Mouse (Mus musculus): ENCODE measurements around the gene Wdr46. TPM values are rescaled to one million over a fixed set of nuclear protein-coding genes. Genes with fewer than 3 reads are reported as not detected.

Wdr46 gene
- polyA plus RNA-seq, 1 experiment, result 10.2 TPM

DNA sequence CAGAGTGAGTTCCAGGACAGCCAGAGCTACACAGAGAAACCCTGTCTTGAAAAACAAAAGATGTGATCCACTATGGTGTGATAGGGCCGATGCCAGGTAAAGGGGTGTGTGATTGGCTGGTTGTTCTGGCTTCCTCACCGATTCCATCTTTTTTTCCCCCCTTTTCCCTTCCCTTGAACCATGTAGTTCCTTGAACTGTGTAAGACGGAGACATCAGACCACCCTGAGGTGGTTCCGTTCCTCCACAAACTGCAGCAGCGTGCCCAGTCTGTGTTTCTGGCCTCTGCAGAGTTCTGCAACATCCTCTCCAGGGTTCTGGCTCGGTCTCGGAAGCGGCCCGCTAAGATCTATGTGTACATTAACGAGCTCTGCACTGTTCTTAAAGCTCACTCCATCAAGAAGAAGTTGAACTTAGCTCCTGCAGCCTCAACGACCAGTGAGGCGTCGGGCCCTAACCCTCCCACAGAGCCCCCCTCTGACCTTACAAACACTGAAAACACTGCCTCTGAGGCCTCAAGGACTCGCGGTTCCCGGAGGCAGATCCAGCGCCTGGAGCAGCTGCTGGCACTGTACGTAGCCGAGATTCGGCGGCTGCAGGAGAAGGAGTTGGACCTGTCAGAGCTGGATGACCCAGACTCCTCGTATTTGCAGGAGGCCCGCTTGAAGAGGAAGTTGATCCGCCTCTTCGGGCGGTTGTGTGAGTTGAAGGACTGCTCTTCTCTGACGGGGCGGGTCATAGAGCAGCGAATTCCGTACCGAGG is 29.2 kb upstream of the Wdr46 start:
- Histone ChIP-seq H3K4me1 (ENCODE audit: control insufficient read depth, insufficient read depth, low read length) (peaks cover 8% of the 10 kb centered on the region), H3K4me3 (ENCODE audit: insufficient read depth, low read length) (no peak overlapping the region), H3K27ac (ENCODE audit: insufficient read depth, low read depth, low read length) (no peak overlapping the region)
- TF ChIP-seq POLR2A (IDR thresholded peaks at IDR 0.05; ENCODE audit: borderline replicate concordance, low read depth, low read length) (no peak), CTCF (IDR thresholded peaks at IDR 0.05; ENCODE audit: low read depth, low read length) (no peak)

DNA sequence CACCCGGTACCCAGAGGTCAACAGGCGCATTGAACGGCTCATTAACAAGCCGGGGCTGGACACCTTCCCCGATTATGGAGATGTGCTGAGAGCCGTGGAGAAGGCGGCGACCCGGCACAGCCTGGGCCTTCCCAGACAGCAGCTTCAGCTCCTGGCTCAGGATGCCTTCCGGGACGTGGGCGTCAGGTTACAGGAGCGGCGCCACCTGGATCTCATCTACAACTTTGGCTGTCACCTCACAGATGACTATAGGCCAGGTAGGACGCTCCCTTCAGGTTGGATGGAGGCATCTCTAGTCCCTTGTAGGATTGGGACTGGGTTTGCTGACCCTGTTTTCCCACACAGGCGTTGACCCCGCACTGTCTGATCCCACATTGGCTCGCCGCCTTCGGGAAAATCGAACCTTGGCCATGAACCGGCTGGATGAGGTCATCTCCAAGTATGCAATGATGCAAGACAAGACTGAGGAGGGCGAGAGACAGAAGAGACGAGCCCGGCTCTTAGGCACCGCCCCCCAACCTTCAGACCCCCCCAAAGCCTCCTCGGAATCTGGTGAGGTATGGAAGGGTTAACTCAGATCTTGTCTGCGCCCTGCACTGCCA is 28.5 kb upstream of the Wdr46 start:
- no peak overlapping the region for H3K27ac ChIP-seq (ENCODE audit: insufficient read depth, low read depth, low read length)
- H3K4me1 ChIP-seq (ENCODE audit: control insufficient read depth, insufficient read depth, low read length), result peaks cover 8% of the 10 kb centered on the region
- TF ChIP-seq CTCF (IDR thresholded peaks at IDR 0.05; ENCODE audit: low read depth, low read length), result no peak
- TF ChIP-seq POLR2A (IDR thresholded peaks at IDR 0.05; ENCODE audit: borderline replicate concordance, low read depth, low read length), result no peak
- no peak overlapping the region for H3K4me3 ChIP-seq (ENCODE audit: insufficient read depth, low read length)

DNA sequence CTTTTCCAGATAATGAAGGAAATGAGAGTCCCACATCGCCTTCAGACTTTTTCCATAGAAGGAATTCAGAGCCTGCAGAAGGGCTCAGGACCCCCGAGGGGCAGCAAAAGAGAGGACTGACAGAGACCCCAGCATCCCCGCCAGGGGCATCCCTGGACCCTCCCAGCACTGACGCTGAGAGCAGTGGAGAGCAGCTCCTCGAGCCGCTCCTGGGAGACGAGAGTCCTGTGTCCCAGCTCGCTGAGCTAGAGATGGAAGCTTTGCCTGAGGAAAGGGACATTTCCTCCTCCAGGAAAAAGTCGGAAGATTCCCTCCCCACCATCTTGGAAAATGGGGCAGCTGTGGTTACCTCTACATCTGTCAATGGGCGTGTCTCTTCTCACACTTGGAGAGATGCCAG is 27.2 kb upstream of the Wdr46 start:
- H3K4me1 ChIP-seq (ENCODE audit: control insufficient read depth, insufficient read depth, low read length), result peaks cover 6% of the 10 kb centered on the region
- no peak overlapping the region for H3K27ac ChIP-seq (ENCODE audit: insufficient read depth, low read depth, low read length)
- H3K4me3 ChIP-seq (ENCODE audit: insufficient read depth, low read length), result no peak overlapping the region
- TF ChIP-seq POLR2A (IDR thresholded peaks at IDR 0.05; ENCODE audit: borderline replicate concordance, low read depth, low read length) (no peak), CTCF (IDR thresholded peaks at IDR 0.05; ENCODE audit: low read depth, low read length) (no peak)

DNA sequence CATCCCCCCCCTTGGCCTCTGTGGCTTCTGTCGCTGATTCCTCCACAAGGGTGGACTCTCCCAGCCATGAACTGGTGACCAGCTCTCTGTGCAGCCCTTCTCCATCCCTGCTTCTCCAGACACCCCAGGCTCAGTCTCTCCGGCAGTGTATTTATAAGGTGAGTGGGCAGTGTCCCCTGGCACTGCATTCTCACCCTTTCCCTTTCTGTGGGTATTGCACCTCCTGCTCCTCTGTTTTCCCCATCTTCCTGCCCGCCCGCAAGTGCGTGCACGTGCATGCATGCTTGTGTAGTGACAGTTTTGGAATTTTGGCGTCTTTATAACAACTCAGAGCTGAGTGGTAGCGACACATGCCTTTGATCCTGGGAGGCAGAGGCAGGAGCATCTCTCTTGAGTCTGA is 26.6 kb upstream of the Wdr46 start:
- H3K4me1 ChIP-seq (ENCODE audit: control insufficient read depth, insufficient read depth, low read length), result peaks cover 9% of the 10 kb centered on the region
- TF ChIP-seq CTCF (IDR thresholded peaks at IDR 0.05; ENCODE audit: low read depth, low read length), result no peak
- no peak for TF ChIP-seq POLR2A (IDR thresholded peaks at IDR 0.05; ENCODE audit: borderline replicate concordance, low read depth, low read length)
- H3K4me3 ChIP-seq (ENCODE audit: insufficient read depth, low read length), result no peak overlapping the region
- no peak overlapping the region for H3K27ac ChIP-seq (ENCODE audit: insufficient read depth, low read depth, low read length)

DNA sequence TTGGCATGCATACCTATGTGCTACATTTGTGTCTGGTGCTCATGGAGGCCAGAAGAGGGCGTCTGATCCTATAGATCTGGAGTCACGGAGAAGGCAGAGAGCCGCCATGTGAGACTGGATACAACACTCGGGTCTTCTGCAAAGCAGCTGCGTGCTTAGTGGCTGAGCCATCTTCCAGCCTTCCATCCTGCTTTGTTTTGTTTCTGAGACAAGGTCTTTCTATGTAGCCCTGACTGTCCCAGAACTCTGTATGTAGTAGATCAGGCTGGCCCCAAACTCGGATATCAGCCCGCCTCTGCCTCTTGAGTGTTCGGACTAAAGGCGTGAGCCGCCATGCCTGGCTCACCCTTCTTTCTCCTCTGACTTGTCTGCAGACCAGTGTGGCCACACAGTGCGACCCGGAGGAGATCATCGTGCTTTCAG is 25.5 kb upstream of the Wdr46 start:
- H3K4me1 ChIP-seq (ENCODE audit: control insufficient read depth, insufficient read depth, low read length), result peaks cover 11% of the 10 kb centered on the region
- no peak overlapping the region; the same call in 1 of the 2 replicates for H3K4me3 ChIP-seq (ENCODE audit: insufficient read depth, low read length)
- TF ChIP-seq CTCF (IDR thresholded peaks at IDR 0.05; ENCODE audit: low read depth, low read length), result 0 out of 2 replicates have a peak, but pooled peaks have one; percentile 10
- TF ChIP-seq POLR2A (IDR thresholded peaks at IDR 0.05; ENCODE audit: borderline replicate concordance, low read depth, low read length), result no peak
- no peak overlapping the region for H3K27ac ChIP-seq (ENCODE audit: insufficient read depth, low read depth, low read length)

DNA sequence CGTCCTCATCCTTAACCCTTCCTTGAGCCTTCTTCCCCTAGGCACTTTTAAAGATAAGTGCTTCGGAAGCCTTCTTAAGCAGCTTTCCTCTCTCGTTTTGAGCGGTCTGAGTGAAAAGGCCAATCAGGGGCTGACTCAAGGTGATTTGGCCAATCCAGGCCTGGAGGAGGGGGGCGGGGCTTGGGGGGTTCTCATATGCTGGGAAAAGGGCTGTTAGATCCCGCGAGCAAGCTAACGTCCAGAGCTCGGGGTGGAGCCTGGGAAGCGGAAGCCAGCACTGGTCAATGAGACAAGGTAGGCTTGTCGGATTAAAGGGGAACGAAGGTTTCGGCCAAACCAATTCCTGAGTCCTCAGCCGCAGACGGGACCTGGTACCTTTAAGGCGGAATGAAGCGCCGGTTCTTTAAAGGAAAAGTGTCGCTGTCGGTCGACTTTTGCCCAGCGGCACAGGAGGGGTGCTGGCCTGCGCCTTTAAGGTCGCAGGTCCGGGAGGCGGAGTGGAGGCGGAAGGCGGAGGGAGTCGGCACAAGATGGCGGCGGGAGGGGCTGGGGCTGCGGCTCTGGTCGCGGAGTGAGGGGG is 24.7 kb upstream of the Wdr46 start, which contains the start of the genes Tapbp and Zbtb22:
Tapbp (plus strand) TSS at position 229 of the 580 bp plus-strand sequence.
Zbtb22 (plus strand) TSS at position 234 of the 580 bp plus-strand sequence.
- H3K27ac ChIP-seq (ENCODE audit: insufficient read depth, low read depth, low read length), result peak within 1 kb of the TSS; percentile 28
- TF ChIP-seq POLR2A (IDR thresholded peaks at IDR 0.05; ENCODE audit: borderline replicate concordance, low read depth, low read length) (no peak), CTCF (IDR thresholded peaks at IDR 0.05; ENCODE audit: low read depth, low read length) (no peak)
- H3K4me1 ChIP-seq (ENCODE audit: control insufficient read depth, insufficient read depth, low read length), result peaks cover 7% of the 10 kb centered on the region
- H3K4me3 ChIP-seq (ENCODE audit: insufficient read depth, low read length), result peak within 1 kb of the TSS; percentile 75

DNA sequence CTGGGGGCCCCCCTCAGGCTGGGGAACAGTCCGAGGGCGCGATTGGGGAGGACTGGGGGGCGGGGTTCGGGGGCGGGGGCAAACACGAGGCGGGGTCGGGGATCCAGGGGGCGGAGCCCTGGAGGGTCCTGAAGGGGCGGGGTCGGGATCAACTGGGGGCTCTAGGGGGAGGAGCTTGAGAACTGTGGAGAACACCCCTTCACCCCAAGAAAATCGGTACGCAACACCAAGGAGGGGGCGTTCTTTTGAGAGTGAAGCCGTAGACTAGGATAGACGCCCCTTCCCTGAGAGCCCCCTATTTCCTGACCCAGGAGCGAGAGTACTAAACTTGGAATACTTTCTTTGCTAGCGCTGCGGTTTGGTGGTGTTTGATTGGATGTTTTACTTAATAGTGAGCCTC is 24.2 kb upstream of the Wdr46 start:
- TF ChIP-seq POLR2A (IDR thresholded peaks at IDR 0.05; ENCODE audit: borderline replicate concordance, low read depth, low read length), result no peak
- TF ChIP-seq CTCF (IDR thresholded peaks at IDR 0.05; ENCODE audit: low read depth, low read length), result no peak
- Histone ChIP-seq H3K27ac (ENCODE audit: insufficient read depth, low read depth, low read length) (peak overlapping the region; percentile 18; the same call in 1 of the 2 replicates), H3K4me3 (ENCODE audit: insufficient read depth, low read length) (peak overlapping the region; percentile 75), H3K4me1 (ENCODE audit: control insufficient read depth, insufficient read depth, low read length) (peaks cover 7% of the 10 kb centered on the region)

DNA sequence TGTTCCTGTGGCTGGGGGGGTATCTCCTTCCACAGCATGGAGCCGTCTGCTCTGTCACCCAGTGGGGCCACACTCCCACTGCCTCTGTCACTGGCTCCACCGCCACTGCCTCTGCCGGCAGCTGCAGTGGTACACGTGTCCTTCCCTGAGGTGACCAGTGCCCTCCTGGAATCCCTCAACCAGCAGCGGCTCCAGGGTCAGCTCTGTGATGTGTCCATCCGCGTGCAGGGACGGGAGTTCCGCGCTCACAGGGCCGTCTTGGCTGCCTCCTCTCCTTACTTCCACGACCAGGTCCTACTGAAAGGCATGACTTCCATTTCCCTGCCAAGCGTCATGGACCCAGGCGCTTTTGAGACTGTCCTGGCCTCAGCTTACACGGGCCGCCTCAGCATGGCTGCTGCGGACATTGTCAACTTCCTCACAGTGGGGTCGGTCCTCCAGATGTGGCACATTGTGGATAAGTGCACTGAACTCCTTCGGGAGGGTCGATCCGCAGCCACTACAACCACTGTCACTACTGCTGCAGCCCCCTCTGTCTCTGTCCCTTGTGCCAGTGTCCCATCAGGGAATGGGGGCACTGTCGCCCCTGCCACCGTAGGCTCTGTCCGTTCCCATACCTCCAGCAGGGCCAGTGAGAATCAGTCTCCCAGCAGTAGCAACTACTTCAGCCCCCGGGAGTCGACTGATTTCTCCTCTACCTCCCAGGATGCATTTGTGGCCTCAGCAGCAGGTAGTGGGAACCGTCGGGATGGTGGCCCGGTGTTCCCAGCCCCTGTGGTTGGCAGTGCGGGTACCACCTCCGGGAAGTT is 23.4 kb upstream of the Wdr46 start:
- peaks cover 7% of the 10 kb centered on the region for H3K4me1 ChIP-seq (ENCODE audit: control insufficient read depth, insufficient read depth, low read length)
- peak overlapping the region; percentile 75 for H3K4me3 ChIP-seq (ENCODE audit: insufficient read depth, low read length)
- TF ChIP-seq POLR2A (IDR thresholded peaks at IDR 0.05; ENCODE audit: borderline replicate concordance, low read depth, low read length), result no peak
- TF ChIP-seq CTCF (IDR thresholded peaks at IDR 0.05; ENCODE audit: low read depth, low read length), result no peak
- H3K27ac ChIP-seq (ENCODE audit: insufficient read depth, low read depth, low read length), result no peak overlapping the region

DNA sequence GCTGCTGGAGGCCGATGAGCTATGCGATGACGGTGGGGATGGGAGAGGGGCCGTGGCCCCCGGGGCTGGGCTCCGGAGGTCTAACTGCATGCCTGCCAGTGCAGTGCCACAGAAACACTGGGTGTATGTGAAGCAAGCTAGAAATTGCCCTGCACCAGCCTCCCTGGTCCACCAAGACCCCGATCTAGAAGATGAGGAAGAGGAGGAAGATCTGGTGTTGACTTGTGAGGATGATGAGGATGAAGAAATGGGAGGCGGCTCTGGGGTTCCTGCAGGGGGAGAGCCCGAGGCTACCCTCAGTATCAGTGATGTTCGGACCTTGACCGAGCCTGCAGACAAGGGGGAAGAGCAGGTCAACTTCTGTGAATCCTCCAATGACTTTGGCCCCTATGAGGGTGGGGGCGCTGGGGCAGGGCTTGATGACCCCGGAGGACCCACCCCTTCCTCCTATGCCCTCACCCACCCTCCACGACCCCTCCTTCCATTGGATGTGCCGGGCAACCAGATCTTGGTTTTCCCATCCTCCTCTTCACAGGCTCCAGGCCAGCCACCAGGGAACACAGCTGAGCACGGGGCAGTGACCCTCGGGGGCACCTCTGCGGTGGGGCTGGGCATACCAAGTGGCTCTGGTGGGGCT is 22.7 kb upstream of the Wdr46 start:
- Histone ChIP-seq H3K4me3 (ENCODE audit: insufficient read depth, low read length) (no peak overlapping the region), H3K4me1 (ENCODE audit: control insufficient read depth, insufficient read depth, low read length) (peaks cover 7% of the 10 kb centered on the region), H3K27ac (ENCODE audit: insufficient read depth, low read depth, low read length) (no peak overlapping the region)
- no peak for TF ChIP-seq POLR2A (IDR thresholded peaks at IDR 0.05; ENCODE audit: borderline replicate concordance, low read depth, low read length)
- TF ChIP-seq CTCF (IDR thresholded peaks at IDR 0.05; ENCODE audit: low read depth, low read length), result no peak
